Mouse (Mus musculus): ENCODE measurements around the gene Gga1.

- peak; percentile 56 for TF ChIP-seq CTCF (IDR thresholded peaks at IDR 0.05; ENCODE audit: low read depth)
- no peak for TF ChIP-seq EP300 (IDR thresholded peaks at IDR 0.05; ENCODE audit: low read depth)
Measured at GRCm38 (mm10) chr15:78876991-78877809, at the start of gene Gga1.
